Mouse (Mus musculus) limb, embryonic 12.5 days (tissue): ENCODE data around the gene Apip. TPM values are rescaled to one million over a fixed set of nuclear protein-coding genes. Genes with fewer than 3 reads are reported as not detected.

Source experiments
- ATAC-seq: fragments of 200-750 bp; cut with Nextera tagmentation; 2 replicates; pipeline ENCODE4 v1.8.0; 2017; ENCODE audit warnings: low read depth, moderate TSS enrichment; ENCODE audit not compliant: insufficient number of reproducible peaks, insufficient read depth, low FRiP score, low TSS enrichment
- H3K27ac ChIP-seq: fragments of 300-500 bp; sonication (generic); 2 replicates; pipeline ENCODE4 v1.5.1; 2016; ENCODE audit warnings: mild to moderate bottlenecking, moderate library complexity
- H3K27me3 ChIP-seq: fragments of 300-500 bp; sonication (generic); 2 replicates; pipeline ENCODE4 v1.6.1; 2016; ENCODE audit warnings: mild to moderate bottlenecking, moderate library complexity
- H3K36me3 ChIP-seq: fragments of 300-500 bp; sonication (generic); 2 replicates; pipeline ENCODE4 v1.6.1; 2016; ENCODE audit warnings: mild to moderate bottlenecking, moderate library complexity
- H3K4me1 ChIP-seq: fragments of 300-500 bp; sonication (generic); replicated peaks from 2 replicates; pipeline ENCODE4 v1.6.1; 2016
- H3K4me2 ChIP-seq: fragments of 300-500 bp; sonication (generic); 2 replicates; pipeline ENCODE4 v1.6.1; 2016; ENCODE audit warnings: mild to moderate bottlenecking, moderate library complexity
- H3K4me3 ChIP-seq: fragments of 300-500 bp; sonication (generic); replicated peaks from 2 replicates; pipeline ENCODE4 v1.5.1; 2016; ENCODE audit warnings: mild to moderate bottlenecking
- H3K9ac ChIP-seq: fragments of 300-500 bp; sonication (generic); replicated peaks from 2 replicates; pipeline ENCODE4 v1.6.1; 2016; ENCODE audit warnings: mild to moderate bottlenecking, moderate library complexity
- H3K9me3 ChIP-seq: fragments of 300-500 bp; sonication (generic); 2 replicates; pipeline ENCODE4 v1.6.1; 2016; ENCODE audit warnings: mild to moderate bottlenecking, moderate library complexity
- WGBS: fragments of 180-500 bp; shearing (Covaris S2); methylation state at CpG from one replicate; pipeline ENCODE4 v1.1.7; 2016; 5-methylcytosine and 5-hydroxymethylcytosine counted together
- polyA plus RNA-seq: library from polyadenylated mRNA; unstranded; fragments of >200 nt; fragmentation: Nextera tagmentation; extraction: Ambion mirVana; gene quantifications from 2 replicates; pipeline ENCODE4 v1.2.1, GENCODE M21; 2016

The Apip gene
- polyA plus RNA-seq, 1 experiment from 2014 or later, result 76.3 TPM

GRCm38 (mm10) chr2:103106172-103106571 is 32.7 kb downstream of the Apip start:
- Histone ChIP-seq H3K9me3 (no peaks in the 10 kb centered on the region), H3K4me1 (no peaks in the 10 kb centered on the region), H3K27me3 (no peaks in the 10 kb centered on the region), H3K4me3 (no peak overlapping the region), H3K9ac (no peak overlapping the region), H3K36me3 (no peaks in the 10 kb centered on the region), H3K4me2 (no peak overlapping the region), H3K27ac (no peak overlapping the region)
- 88% methylated on average over 2 of the region's 2 CpGs for WGBS
- ATAC-seq, result no peak

GRCm38 (mm10) chr2:103111669-103112068 is 38.2 kb downstream of the Apip start:
- H3K9ac ChIP-seq, result no peak overlapping the region
- H3K4me3 ChIP-seq, result no peak overlapping the region
- no peaks in the 10 kb centered on the region for H3K27me3 ChIP-seq
- 71% methylated on average over 8 of the region's 8 CpGs for WGBS
- no peak overlapping the region for H3K4me2 ChIP-seq
- no peak overlapping the region for H3K27ac ChIP-seq
- H3K4me1 ChIP-seq, result peaks cover 5% of the 10 kb centered on the region; the same call in 1 of the 2 replicates
- no peaks in the 10 kb centered on the region for H3K36me3 ChIP-seq
- H3K9me3 ChIP-seq, result no peaks in the 10 kb centered on the region
- ATAC-seq, result no peak

GRCm38 (mm10) chr2:103117212-103117611 is 43.7 kb downstream of the Apip start:
- 80% methylated on average over 5 of the region's 5 CpGs for WGBS
- Histone ChIP-seq H3K36me3 (no peaks in the 10 kb centered on the region), H3K9me3 (no peaks in the 10 kb centered on the region), H3K4me2 (no peak overlapping the region), H3K9ac (no peak overlapping the region), H3K4me1 (no peaks in the 10 kb centered on the region), H3K4me3 (no peak overlapping the region), H3K27ac (no peak overlapping the region), H3K27me3 (no peaks in the 10 kb centered on the region)
- ATAC-seq, result no peak

- Histone ChIP-seq H3K27ac (no peak overlapping the region), H3K27me3 (no peaks in the 10 kb centered on the region), H3K36me3 (no peaks in the 10 kb centered on the region), H3K9ac (no peak overlapping the region), H3K4me3 (no peak overlapping the region), H3K9me3 (no peaks in the 10 kb centered on the region), H3K4me2 (no peak overlapping the region), H3K4me1 (no peaks in the 10 kb centered on the region)
- ATAC-seq, result no peak
- whole genome bisulfite sequencing, result 76% methylated on average over 6 of the region's 6 CpGs
Observed at GRCm38 (mm10) chr2:103118324-103119196, 45.1 kb downstream of the Apip start.

GRCm38 (mm10) chr2:103119197-103119854 is 45.9 kb downstream of the Apip start:
- ATAC-seq, result no peak
- H3K27me3 ChIP-seq, result no peaks in the 10 kb centered on the region
- no peak overlapping the region for H3K9ac ChIP-seq
- H3K36me3 ChIP-seq, result no peaks in the 10 kb centered on the region
- no peak overlapping the region for H3K27ac ChIP-seq
- H3K9me3 ChIP-seq, result no peaks in the 10 kb centered on the region
- no peaks in the 10 kb centered on the region for H3K4me1 ChIP-seq
- no peak overlapping the region for H3K4me2 ChIP-seq
- 82% methylated on average over 7 of the region's 7 CpGs for WGBS
- H3K4me3 ChIP-seq, result no peak overlapping the region

- Histone ChIP-seq H3K36me3 (no peaks in the 10 kb centered on the region), H3K4me3 (no peak overlapping the region), H3K27me3 (no peaks in the 10 kb centered on the region), H3K9me3 (no peaks in the 10 kb centered on the region), H3K9ac (no peak overlapping the region), H3K4me2 (no peak overlapping the region), H3K4me1 (no peaks in the 10 kb centered on the region), H3K27ac (no peak overlapping the region)
- WGBS, result 89% methylated on average over 2 of the region's 2 CpGs
- no peak for ATAC-seq
Observed at GRCm38 (mm10) chr2:103129676-103130075, 56.2 kb downstream of the Apip start.

GRCm38 (mm10) chr2:103131145-103131544 is 57.7 kb downstream of the Apip start:
- WGBS, result 28% methylated on average over 4 of the region's 4 CpGs
- H3K27ac ChIP-seq, result no peak overlapping the region
- ATAC-seq, result no peak
- no peak overlapping the region for H3K4me2 ChIP-seq
- H3K4me1 ChIP-seq, result no peaks in the 10 kb centered on the region
- H3K9me3 ChIP-seq, result no peaks in the 10 kb centered on the region
- no peak overlapping the region for H3K4me3 ChIP-seq
- H3K9ac ChIP-seq, result no peak overlapping the region
- H3K36me3 ChIP-seq, result no peaks in the 10 kb centered on the region
- no peaks in the 10 kb centered on the region for H3K27me3 ChIP-seq

- ATAC-seq, result no peak
- H3K4me1 ChIP-seq, result peaks cover 1% of the 10 kb centered on the region
- 71% methylated on average over 8 of the region's 8 CpGs for WGBS
Observed at GRCm38 (mm10) chr2:103138529-103139265, 65.2 kb downstream of the Apip start.

More at GRCm38 (mm10) chr2:103138529-103139265, 65.2 kb downstream of the Apip start:
- Histone ChIP-seq H3K27ac (no peak overlapping the region), H3K4me2 (no peak overlapping the region), H3K9me3 (no peaks in the 10 kb centered on the region), H3K9ac (no peak overlapping the region), H3K4me3 (no peak overlapping the region), H3K27me3 (no peaks in the 10 kb centered on the region), H3K36me3 (no peaks in the 10 kb centered on the region)

Other genes starting within 250 kb of the Apip start
- gene Cd44, start 172.0 kb upstream of the Apip start, polyA plus RNA-seq, result 2.9 and 3.3 TPM in 2 replicates
- 40.5 and 41.6 TPM in 2 replicates for gene Pdhx, start 162 bp upstream of the Apip start, polyA plus RNA-seq
- gene Ehf, start 229.6 kb downstream of the Apip start, polyA plus RNA-seq, result 0.10 and 0.14 TPM in 2 replicates